Mouse (Mus musculus): Measurements from ENCODE around the gene Syt1. TPM values are rescaled to one million over a fixed set of nuclear protein-coding genes. Genes with fewer than 3 reads are reported as not detected.

Gene Syt1
- polyA plus RNA-seq, 1 experiment from 2014 or later, result 0.19 TPM

DNA sequence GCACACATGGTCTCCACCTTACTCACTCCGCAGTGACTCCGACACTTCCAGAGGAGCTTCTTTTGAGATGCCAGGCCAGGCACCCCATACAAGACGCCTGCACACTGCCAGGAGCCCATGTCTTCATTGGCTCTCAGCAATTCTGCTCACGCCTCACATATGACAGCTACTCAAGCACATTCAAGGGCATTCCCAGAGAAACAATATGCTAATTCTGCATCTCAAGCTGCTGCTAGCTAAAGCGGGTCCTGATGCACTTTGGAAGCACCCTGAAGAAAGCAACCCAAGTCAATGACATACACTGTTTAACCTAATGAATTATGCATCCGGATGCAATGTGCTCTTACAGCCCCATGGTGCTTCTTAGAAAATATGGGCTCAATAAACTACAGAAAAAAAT lies 247.1 kb downstream of the Syt1 start:
- no peak for DNase-seq (ENCODE audit: low read depth, low spot score)
- ChIA-PET CTCF (no interaction called here), POLR2A (no interaction called here)
- H3K27me3 ChIP-seq, result peaks cover 18% of the 10 kb centered on the region
- ATAC-seq, result no peak
- TF ChIP-seq CTCF (IDR thresholded peaks at IDR 0.05), result no peak
- in situ Hi-C loops (cut with MboI; ENCODE audit: low pct_unique_long_range_greater_than_20kb), result no loop called here

DNA sequence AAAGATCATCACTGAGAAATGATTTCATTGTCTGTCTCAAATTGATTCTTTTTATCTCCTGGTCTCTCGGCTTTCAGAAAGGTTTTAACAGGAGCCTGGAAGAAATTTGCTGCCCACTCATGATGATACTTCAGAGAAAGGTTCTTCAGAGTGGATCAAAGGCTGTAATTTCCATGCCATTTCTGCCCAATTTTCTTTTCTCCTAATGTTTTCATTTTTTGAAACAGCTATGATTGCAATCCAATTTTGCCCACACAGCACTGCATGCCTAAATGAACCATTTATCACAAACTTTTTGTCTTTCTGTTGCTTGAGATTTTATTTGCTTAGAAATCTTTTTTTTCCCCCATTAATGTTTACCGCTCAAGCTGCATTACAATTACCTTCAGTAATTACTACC lies 257.5 kb downstream of the Syt1 start:
- ChIA-PET POLR2A (no interaction called here), CTCF (no interaction called here)
- ATAC-seq (no peak), DNase-seq (ENCODE audit: low read depth, low spot score) (no peak)
- TF ChIP-seq CTCF (IDR thresholded peaks at IDR 0.05), result no peak
- in situ Hi-C loops (cut with MboI; ENCODE audit: low pct_unique_long_range_greater_than_20kb), result no loop called here
- H3K27me3 ChIP-seq, result peaks cover 42% of the 10 kb centered on the region

DNA sequence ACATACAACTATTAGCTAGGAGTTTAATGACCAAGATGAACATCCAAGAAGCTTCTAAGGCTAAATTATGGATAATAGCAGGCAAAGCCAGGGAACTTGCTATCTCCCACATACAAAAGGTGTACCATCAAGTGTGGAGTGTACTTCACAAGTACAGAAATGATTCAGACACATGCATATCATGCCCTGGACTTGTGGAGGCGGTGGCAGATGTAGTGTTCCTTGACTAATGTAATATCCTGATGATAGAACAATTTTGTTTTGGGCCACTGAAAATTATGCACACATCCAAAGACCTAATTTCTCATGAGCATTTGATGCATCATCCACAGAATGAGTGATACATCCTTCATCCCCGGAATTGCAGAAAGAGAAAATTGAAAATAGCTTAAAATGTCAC lies 267.0 kb downstream of the Syt1 start:
- in situ Hi-C loops (cut with MboI; ENCODE audit: low pct_unique_long_range_greater_than_20kb), result loop anchor here (25.0 kb wide), 1 partner anchor 969 kb away; no protein-coding TSS in a partner anchor
- ChIA-PET POLR2A (no interaction called here), CTCF (interaction anchor here (1.3 kb wide), 1 partner anchor 10 kb away, joined by 5 read pairs; no protein-coding TSS in a partner anchor)
- ATAC-seq, result no peak
- H3K27me3 ChIP-seq, result peaks cover 16% of the 10 kb centered on the region
- TF ChIP-seq CTCF (IDR thresholded peaks at IDR 0.05), result no peak
- DNase-seq (ENCODE audit: low read depth, low spot score), result no peak

DNA sequence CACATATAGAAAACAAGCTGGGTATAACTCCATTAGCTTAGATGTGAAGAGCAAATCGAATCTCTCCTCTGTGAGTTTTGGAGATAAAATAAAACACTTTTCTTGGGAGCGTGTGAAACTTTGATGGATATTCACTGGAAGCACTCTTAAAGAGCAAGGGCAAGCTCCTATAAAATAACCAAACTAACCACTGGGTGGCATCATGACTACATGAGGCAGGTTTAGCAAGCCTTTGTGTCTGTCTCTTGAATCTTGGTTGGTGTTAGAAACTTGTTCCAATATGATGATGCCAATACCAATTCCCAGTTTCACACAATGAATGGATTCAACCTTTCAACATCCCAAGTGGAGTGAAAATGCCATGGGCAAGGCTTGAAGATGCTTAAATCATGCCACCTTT lies 276.8 kb downstream of the Syt1 start:
- DNase-seq (ENCODE audit: low read depth, low spot score), result no peak
- ChIA-PET POLR2A (no interaction called here), CTCF (interaction anchor here (0.9 to 1.1 kb wide), 3 partner anchors 10 to 979 kb away, joined by 3 to 5 read pairs (median 4); no protein-coding TSS in a partner anchor)
- peak; percentile 57 for TF ChIP-seq CTCF (IDR thresholded peaks at IDR 0.05)
- peaks cover 16% of the 10 kb centered on the region for H3K27me3 ChIP-seq
- in situ Hi-C loops (cut with MboI; ENCODE audit: low pct_unique_long_range_greater_than_20kb), result loop anchor here (5.0 to 25.0 kb wide), 2 partner anchors 763 to 978 kb away; no protein-coding TSS in a partner anchor
- peak; percentile 65 for ATAC-seq

DNA sequence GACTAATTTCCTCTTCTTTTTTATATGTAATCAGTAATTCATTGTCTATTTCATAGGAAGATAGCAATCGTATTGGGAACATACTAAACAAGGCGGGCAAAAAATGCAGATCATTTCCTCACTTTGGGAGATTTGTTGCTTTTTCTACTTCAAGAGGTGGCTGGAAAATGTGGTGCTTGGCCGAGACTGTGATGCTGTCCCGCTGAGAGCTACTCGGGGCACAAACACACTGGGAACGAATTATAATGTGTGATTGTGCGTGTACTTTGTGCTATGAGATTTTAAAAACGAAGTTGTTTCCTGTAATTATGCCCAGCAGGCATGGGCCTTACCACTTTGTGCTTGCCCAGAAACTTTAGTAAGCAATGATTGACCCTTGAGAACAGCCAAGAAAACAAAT lies 281.8 kb downstream of the Syt1 start:
- DNase-seq (ENCODE audit: low read depth, low spot score), result no peak
- peaks cover 7% of the 10 kb centered on the region for H3K27me3 ChIP-seq
- CTCF ChIA-PET, result no interaction called here
- in situ Hi-C loops (cut with MboI; ENCODE audit: low pct_unique_long_range_greater_than_20kb), result loop anchor here (25.0 kb wide), 1 partner anchor 983 kb away; no protein-coding TSS in a partner anchor
- TF ChIP-seq CTCF (IDR thresholded peaks at IDR 0.05), result no peak
- ATAC-seq, result no peak
- POLR2A ChIA-PET, result no interaction called here

DNA sequence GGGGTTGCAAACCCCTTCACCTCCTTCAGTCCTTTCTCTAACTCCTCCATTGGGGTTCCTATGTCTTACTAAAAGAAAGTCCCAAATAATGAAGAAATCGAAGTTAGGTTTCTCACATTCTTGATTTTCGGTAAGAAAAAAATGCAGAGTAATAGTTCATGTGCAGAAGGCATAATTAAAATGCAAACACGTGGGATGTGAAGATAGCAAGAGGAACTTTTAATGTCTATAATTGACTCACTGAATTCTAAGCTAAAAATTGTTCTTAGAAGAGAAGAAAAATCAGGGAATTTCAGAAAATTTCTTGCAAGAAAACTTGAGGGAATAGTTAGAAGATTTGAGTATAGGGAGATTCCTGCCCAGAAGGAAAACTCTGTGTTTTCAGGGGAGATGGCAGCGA lies 284.4 kb downstream of the Syt1 start:
- POLR2A ChIA-PET, result no interaction called here
- no peak for ATAC-seq
- no peak for TF ChIP-seq CTCF (IDR thresholded peaks at IDR 0.05)
- CTCF ChIA-PET, result no interaction called here
- DNase-seq (ENCODE audit: low read depth, low spot score), result no peak
- in situ Hi-C loops (cut with MboI; ENCODE audit: low pct_unique_long_range_greater_than_20kb), result loop anchor here (25.0 kb wide), 1 partner anchor 986 kb away; no protein-coding TSS in a partner anchor
- peaks cover 17% of the 10 kb centered on the region for H3K27me3 ChIP-seq

DNA sequence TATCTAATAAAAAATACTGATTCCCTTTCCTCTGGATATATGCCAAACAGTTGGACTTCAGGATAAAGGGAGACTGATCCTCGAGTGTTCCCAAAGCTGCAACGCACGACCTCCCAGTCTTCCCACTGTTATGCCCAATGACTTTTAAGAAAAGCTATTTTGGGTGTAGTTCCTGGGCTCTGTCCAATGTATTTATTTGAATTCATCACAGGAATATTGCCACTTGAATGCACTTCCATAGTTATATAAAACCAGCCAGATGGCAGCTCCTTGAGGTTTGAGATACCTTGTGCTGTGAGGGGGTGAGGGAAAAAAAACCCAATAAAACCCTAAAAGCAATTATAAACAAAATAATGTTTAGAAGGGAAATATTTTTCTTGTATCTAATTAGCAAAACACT lies 285.9 kb downstream of the Syt1 start:
- DNase-seq (ENCODE audit: low read depth, low spot score), result no peak
- CTCF ChIA-PET, result no interaction called here
- in situ Hi-C loops (cut with MboI; ENCODE audit: low pct_unique_long_range_greater_than_20kb), result loop anchor here (25.0 kb wide), 1 partner anchor 987 kb away; no protein-coding TSS in a partner anchor

DNA sequence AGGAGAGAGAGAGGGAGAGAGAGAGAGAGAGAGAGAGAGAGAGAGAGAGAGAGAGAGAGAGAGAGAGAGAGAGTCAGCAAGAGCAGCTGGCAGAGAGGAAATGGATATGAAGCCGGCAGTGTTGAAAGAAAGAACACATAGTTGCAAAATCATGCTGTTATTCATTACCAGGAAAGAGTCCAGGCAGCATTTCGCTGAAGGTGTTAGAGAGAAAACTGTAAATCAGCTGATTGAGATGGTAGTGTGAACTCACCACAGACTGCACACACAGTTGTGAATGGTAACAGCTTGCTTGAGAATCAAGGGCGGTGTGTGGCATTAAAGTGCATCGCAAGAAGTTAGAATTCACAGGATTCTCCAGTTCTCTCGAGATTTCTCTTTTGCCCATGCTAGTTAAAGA lies 300.3 kb downstream of the Syt1 start:
- ChIA-PET POLR2A (interaction anchor here (0.7 to 0.8 kb wide), 2 partner anchors 10 to 1430 kb away, joined by 3 read pairs; no protein-coding TSS in a partner anchor), CTCF (no interaction called here)
- in situ Hi-C loops (cut with MboI; ENCODE audit: low pct_unique_long_range_greater_than_20kb), result no loop called here
- peaks cover 16% of the 10 kb centered on the region for H3K27me3 ChIP-seq
- peak; percentile 6 for DNase-seq (ENCODE audit: low read depth, low spot score)
- peak; percentile 17 for TF ChIP-seq CTCF (IDR thresholded peaks at IDR 0.05)
- peak; percentile 67 for ATAC-seq

More for the DNA sequence above, 285.9 kb downstream of the Syt1 start:
- TF ChIP-seq CTCF (IDR thresholded peaks at IDR 0.05), result no peak
- POLR2A ChIA-PET, result no interaction called here
- peaks cover 20% of the 10 kb centered on the region for H3K27me3 ChIP-seq
- no peak for ATAC-seq

DNA sequence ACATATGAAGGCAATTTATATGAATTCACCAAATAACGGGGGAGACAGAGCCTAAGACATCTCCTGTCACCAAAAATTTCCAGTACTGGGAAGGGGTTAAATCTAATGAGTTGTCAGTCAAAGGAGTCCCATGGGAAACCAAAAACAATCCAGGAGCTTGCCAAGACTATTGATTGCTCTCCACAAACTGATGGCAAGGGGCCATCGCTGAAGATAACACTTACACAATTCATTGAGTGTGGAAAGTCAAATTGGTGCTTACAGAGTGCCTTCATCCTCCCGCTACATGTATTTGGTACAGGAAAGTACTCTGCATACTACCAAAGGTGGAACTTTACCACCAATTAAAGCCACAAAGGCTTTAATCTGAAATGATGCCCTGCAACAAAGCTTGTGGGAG lies 305.1 kb downstream of the Syt1 start:
- in situ Hi-C loops (cut with MboI; ENCODE audit: low pct_unique_long_range_greater_than_20kb), result no loop called here
- no peak for TF ChIP-seq CTCF (IDR thresholded peaks at IDR 0.05)
- DNase-seq (ENCODE audit: low read depth, low spot score), result no peak
- no peak for ATAC-seq
- CTCF ChIA-PET, result interaction anchor here (1.4 kb wide), 1 partner anchor 100 kb away, joined by 3 read pairs; no protein-coding TSS in a partner anchor
- POLR2A ChIA-PET, result no interaction called here
- no peaks in the 10 kb centered on the region for H3K27me3 ChIP-seq

DNA sequence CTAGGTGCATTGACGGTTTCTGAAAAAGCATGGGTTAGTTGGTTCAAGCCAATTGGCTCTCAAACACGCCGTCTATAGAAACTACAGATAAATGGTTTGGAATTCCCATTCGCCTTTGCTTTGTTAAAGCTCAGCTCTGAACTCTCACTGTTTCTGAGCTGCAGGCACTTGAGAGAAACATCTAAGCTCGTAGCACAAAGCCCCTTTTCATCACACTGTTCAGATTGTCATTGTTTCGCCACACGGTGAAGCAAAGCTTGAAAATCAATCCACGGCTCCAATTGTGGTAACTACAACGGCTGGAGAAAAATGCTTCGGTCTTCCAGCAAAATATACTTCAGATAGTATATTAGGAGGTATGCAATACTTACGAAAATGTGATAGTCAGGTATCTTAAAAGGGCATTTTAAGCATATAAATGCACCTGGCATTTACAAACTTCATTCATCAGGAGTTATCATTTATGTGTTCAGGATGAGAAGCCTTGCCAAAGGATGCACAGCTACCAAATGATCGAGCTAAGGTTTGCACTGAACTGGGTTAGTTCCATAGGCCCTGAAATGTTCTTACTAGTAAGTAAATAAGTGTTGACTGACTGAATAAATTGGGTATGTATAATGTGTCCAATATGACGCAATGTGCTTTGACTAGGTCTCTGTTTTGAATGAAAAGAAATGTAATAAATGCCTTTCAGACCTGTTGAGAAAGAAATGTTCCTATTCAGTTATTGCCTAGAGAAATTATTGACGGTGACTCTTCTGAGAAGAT lies 309.2 kb downstream of the Syt1 start:
- no peak for TF ChIP-seq CTCF (IDR thresholded peaks at IDR 0.05)
- no peak for ATAC-seq
- in situ Hi-C loops (cut with MboI; ENCODE audit: low pct_unique_long_range_greater_than_20kb), result no loop called here
- no peaks in the 10 kb centered on the region for H3K27me3 ChIP-seq
- ChIA-PET CTCF (interaction anchor here (1.3 kb wide), 2 partner anchors 19 to 21 kb away, joined by 3 read pairs; no protein-coding TSS in a partner anchor), POLR2A (no interaction called here)
- DNase-seq (ENCODE audit: low read depth, low spot score), result no peak

DNA sequence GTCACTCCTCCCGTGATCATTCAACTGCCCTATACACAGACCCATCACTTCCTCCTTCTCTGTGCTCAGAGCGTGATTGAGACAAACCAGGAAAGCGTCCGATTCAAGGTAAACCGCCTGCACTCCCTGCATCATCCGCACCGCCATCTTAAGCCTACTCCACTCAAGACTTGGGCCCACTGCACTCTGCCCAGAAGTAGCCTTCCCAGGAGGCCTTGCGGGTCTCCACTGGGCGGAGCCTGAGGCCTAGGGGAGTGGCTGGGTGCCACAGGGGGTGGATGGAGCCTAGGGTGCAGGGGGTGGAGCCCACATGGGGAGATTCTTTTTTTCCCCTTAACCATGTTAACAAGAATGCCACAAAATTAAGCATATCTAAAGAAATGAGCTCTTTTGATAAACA lies 310.8 kb downstream of the Syt1 start, which contains the start of gene Gm5136:
Gene Gm5136, minus strand, starts transcription at position 215 of the 400 bp plus-strand sequence.
- DNase-seq (ENCODE audit: low read depth, low spot score) (no peak), ATAC-seq (no peak)
- TF ChIP-seq CTCF (IDR thresholded peaks at IDR 0.05), result no peak
- in situ Hi-C loops (cut with MboI; ENCODE audit: low pct_unique_long_range_greater_than_20kb), result no loop called here
- H3K27me3 ChIP-seq, result no peaks in the 10 kb centered on the region
- ChIA-PET POLR2A (no interaction called here), CTCF (interaction anchor here (1.0 kb wide), 1 partner anchor 9 kb away, joined by 3 read pairs; no protein-coding TSS in a partner anchor)

All from Patski (cell line).